Comparison of ENCODE assay signal across 16 mouse cellular contexts in the genomic region with DNA sequence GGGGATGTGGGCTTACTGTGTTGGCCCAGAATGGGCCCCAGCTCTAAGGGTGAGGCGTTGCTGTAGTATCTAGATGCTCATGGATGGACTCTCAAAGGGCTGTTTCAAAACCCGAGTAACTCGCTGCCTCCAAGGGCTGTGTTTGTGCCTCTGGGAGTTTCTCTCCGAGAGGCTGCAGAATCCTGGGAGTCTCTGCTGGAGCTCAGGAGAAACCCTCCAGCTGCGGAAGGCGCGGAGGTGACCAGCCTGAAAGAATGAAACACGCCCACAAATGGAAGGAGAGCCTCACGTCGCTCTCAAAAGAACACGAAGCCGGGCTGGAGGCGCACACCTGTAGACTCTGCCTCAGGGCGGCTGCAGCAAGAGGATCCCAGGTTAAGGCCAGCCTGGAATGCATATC.
DNase-seq lines count a peak whose midpoint lies in the region; ATAC-seq and TF ChIP-seq lines count a peak whose summit lies in the region.
"Had no signal": no experiment of that assay in that cellular context is flagged by ENCODE, and none has a peak within 500 bp of the region (broad histone marks: within the 10 kb centered on the region; RNA-seq: fewer than 3 reads in every experiment).

No protein-coding gene starts in this region.

- peak; percentile 63 for DNase-seq in forebrain, postnatal 0 days
- no peak for DNase-seq in forebrain, embryonic 11.5 days (ENCODE audit: low spot score)
- DNase-seq in lung, embryonic 14.5 days, result peak; percentile 47
- DNase-seq in lung, postnatal 10 days, result no peak
- DNase-seq in R1 (ENCODE audit: low read depth, low spot score), result peak; percentile 81
- DNase-seq in limb, embryonic 11.5 days (ENCODE audit: low spot score), result peak; percentile 60
- no peak for DNase-seq in gastrocnemius, postnatal 14 days
- no peak for DNase-seq in heart, adult 2 months
- DNase-seq: adrenal gland, postnatal 10 days; gastrocnemius, adult 2 months; kidney, postnatal 10 days; layer of hippocampus, postnatal 36 days had no signal

- no peak for TF ChIP-seq CTCF in forebrain, postnatal 0 days (IDR thresholded peaks at IDR 0.05; ENCODE audit: low read depth)
- no peak for TF ChIP-seq CTCF in lung, embryonic 14.5 days (IDR thresholded peaks at IDR 0.05; ENCODE audit: low read depth)
- no peak for TF ChIP-seq CTCF in heart, adult 2 months (IDR thresholded peaks at IDR 0.05)

- no peak overlapping the region for H3K4me3 ChIP-seq in forebrain, postnatal 0 days (ENCODE audit: low read depth, low read length)
- no peak overlapping the region for H3K4me3 ChIP-seq in forebrain, embryonic 11.5 days (ENCODE audit: low read depth, low read length)
- H3K4me3 ChIP-seq in lung, embryonic 14.5 days (ENCODE audit: low read depth, low read length), result peak overlapping the region; percentile 1; the same call in 1 of the 2 replicates
- no peak overlapping the region for H3K4me3 ChIP-seq in limb, embryonic 11.5 days (ENCODE audit: low read depth, low read length)
- no peak overlapping the region for H3K4me3 ChIP-seq in heart, adult 2 months
- H3K4me3 ChIP-seq: gastrocnemius, adult 2 months; limb, embryonic 15.5 days had no signal

- 4% methylated on average over 14 of the region's 14 CpGs for WGBS in forebrain, postnatal 0 days
- under 1% methylated on average over 14 of the region's 14 CpGs for WGBS in forebrain, embryonic 11.5 days
- 3% methylated on average over 14 of the region's 14 CpGs for WGBS in lung, embryonic 14.5 days
- 1% methylated on average over 14 of the region's 14 CpGs for WGBS in limb, embryonic 11.5 days
- WGBS in heart, adult 2 months, result 6% methylated on average over 14 of the region's 14 CpGs

- ATAC-seq in forebrain, postnatal 0 days, result no peak
- no peak for ATAC-seq in forebrain, embryonic 11.5 days (replicated peaks; ENCODE audit: low FRiP score)
- ATAC-seq in lung, embryonic 14.5 days (ENCODE audit: insufficient read depth), result no peak
- no peak for ATAC-seq in limb, embryonic 11.5 days (ENCODE audit: insufficient number of reproducible peaks, low FRiP score, low TSS enrichment, low read depth)
- ATAC-seq: lung, postnatal 0 days; Patski had no signal

- H3K4me2 ChIP-seq in forebrain, postnatal 0 days (ENCODE audit: low read depth), result no peak overlapping the region
- no peak overlapping the region for H3K4me2 ChIP-seq in forebrain, embryonic 11.5 days (ENCODE audit: low read depth, low read length, severe bottlenecking)
- H3K4me2 ChIP-seq in lung, embryonic 14.5 days, result 0 out of 2 replicates have a peak overlapping the region, but pooled peaks have one; percentile 10
- H3K4me2 ChIP-seq in limb, embryonic 11.5 days (ENCODE audit: low read depth, severe bottlenecking), result no peak overlapping the region
- H3K4me2 ChIP-seq: limb, embryonic 15.5 days had no signal

- intact Hi-C loops in gastrocnemius, postnatal 14 days (cut with DNase I; ENCODE audit: low total_unique reads), result no loop called here
- intact Hi-C loops in heart, adult 2 months (cut with DNase I), result no loop called here

- no peak for TF ChIP-seq EP300 in heart, adult 2 months (IDR thresholded peaks at IDR 0.05; ENCODE audit: insufficient read depth, low read depth, low read length)

- TF ChIP-seq POLR2A in heart, adult 2 months (IDR thresholded peaks at IDR 0.05; ENCODE audit: insufficient read depth, low read depth, low read length), result no peak

- H3K27ac ChIP-seq in forebrain, postnatal 0 days (ENCODE audit: low read depth, low read length), result no peak overlapping the region
- no peak overlapping the region for H3K27ac ChIP-seq in forebrain, embryonic 11.5 days (ENCODE audit: low read depth, low read length)
- no peak overlapping the region for H3K27ac ChIP-seq in lung, embryonic 14.5 days (ENCODE audit: low read depth)
- no peak overlapping the region for H3K27ac ChIP-seq in limb, embryonic 11.5 days (replicated peaks; ENCODE audit: low read depth, low read length)
- H3K27ac ChIP-seq in heart, adult 2 months, result no peak overlapping the region
- H3K27ac ChIP-seq: gastrocnemius, adult 2 months; heart, embryonic 15.5 days; limb, embryonic 15.5 days had no signal

- peaks cover 5% of the 10 kb centered on the region; the same call in 1 of the 2 replicates for H3K9me3 ChIP-seq in forebrain, postnatal 0 days (ENCODE audit: low read length)
- H3K9me3 ChIP-seq in forebrain, embryonic 11.5 days (ENCODE audit: control insufficient read depth, low read length), result no peaks in the 10 kb centered on the region
- H3K9me3 ChIP-seq in lung, embryonic 14.5 days (ENCODE audit: low read depth, low read length), result no peaks in the 10 kb centered on the region
- no peaks in the 10 kb centered on the region; the same call in 1 of the 2 replicates for H3K9me3 ChIP-seq in limb, embryonic 11.5 days (ENCODE audit: control insufficient read depth, low read length)
- H3K9me3 ChIP-seq: heart, embryonic 15.5 days; limb, embryonic 15.5 days had no signal

- H3K4me1 ChIP-seq in forebrain, postnatal 0 days (ENCODE audit: insufficient read depth), result no peaks in the 10 kb centered on the region
- peaks cover 25% of the 10 kb centered on the region for H3K4me1 ChIP-seq in forebrain, embryonic 11.5 days (replicated peaks; ENCODE audit: control insufficient read depth, insufficient read depth, low read length)
- H3K4me1 ChIP-seq in lung, embryonic 14.5 days (ENCODE audit: insufficient read depth), result peaks cover 5% of the 10 kb centered on the region; the same call in 1 of the 2 replicates
- peaks cover 31% of the 10 kb centered on the region for H3K4me1 ChIP-seq in limb, embryonic 11.5 days (ENCODE audit: control insufficient read depth, insufficient read depth, low read length)
- peaks cover 2% of the 10 kb centered on the region for H3K4me1 ChIP-seq in heart, adult 2 months (ENCODE audit: control insufficient read depth, insufficient read depth, low read length)

- H3K36me3 ChIP-seq in forebrain, postnatal 0 days (ENCODE audit: insufficient read depth), result no peaks in the 10 kb centered on the region
- no peaks in the 10 kb centered on the region for H3K36me3 ChIP-seq in forebrain, embryonic 11.5 days (ENCODE audit: control insufficient read depth, insufficient read depth, low read length)
- H3K36me3 ChIP-seq in lung, embryonic 14.5 days (ENCODE audit: insufficient read depth), result no peaks in the 10 kb centered on the region
- H3K36me3 ChIP-seq in limb, embryonic 11.5 days (ENCODE audit: control insufficient read depth, insufficient read depth, low read length), result no peaks in the 10 kb centered on the region
- H3K36me3 ChIP-seq in heart, adult 2 months (ENCODE audit: control insufficient read depth, insufficient read depth, low read length), result no peaks in the 10 kb centered on the region
- H3K36me3 ChIP-seq: heart, embryonic 15.5 days; limb, embryonic 15.5 days had no signal

- H3K79me2 ChIP-seq in heart, adult 2 months (replicated peaks; ENCODE audit: control insufficient read depth, insufficient read depth, low read length), result no peaks in the 10 kb centered on the region

- peaks cover 67% of the 10 kb centered on the region for H3K27me3 ChIP-seq in forebrain, postnatal 0 days (ENCODE audit: insufficient read depth, low read length)
- H3K27me3 ChIP-seq in forebrain, embryonic 11.5 days (ENCODE audit: control insufficient read depth, insufficient read depth, low read length), result peaks cover 85% of the 10 kb centered on the region
- peaks cover 94% of the 10 kb centered on the region for H3K27me3 ChIP-seq in lung, embryonic 14.5 days (ENCODE audit: insufficient read depth, low read length)
- H3K27me3 ChIP-seq in limb, embryonic 11.5 days (ENCODE audit: control insufficient read depth, insufficient read depth, low read length), result peaks cover 88% of the 10 kb centered on the region
- peaks cover 51% of the 10 kb centered on the region for H3K27me3 ChIP-seq in heart, adult 2 months (ENCODE audit: control insufficient read depth, insufficient read depth, low read length)
- H3K27me3 ChIP-seq: Patski had no signal

- no peak overlapping the region for H3K9ac ChIP-seq in forebrain, postnatal 0 days
- no peak overlapping the region for H3K9ac ChIP-seq in forebrain, embryonic 11.5 days (ENCODE audit: low read length)
- H3K9ac ChIP-seq in lung, embryonic 14.5 days, result no peak overlapping the region
- H3K9ac ChIP-seq in limb, embryonic 11.5 days (ENCODE audit: low read length), result no peak overlapping the region
- no peak overlapping the region for H3K9ac ChIP-seq in heart, adult 2 months (ENCODE audit: low read depth, low read length)
- H3K9ac ChIP-seq: heart, embryonic 15.5 days; limb, embryonic 15.5 days had no signal

Comparison
In these comparisons a context has a peak if more than half of its experiments do, and no peak if none do; other contexts are left out.
1. DNase-seq: peak in forebrain, postnatal 0 days (single experiment), lung, embryonic 14.5 days (single experiment), R1 (single experiment) and limb, embryonic 11.5 days (single experiment); none in forebrain, embryonic 11.5 days (single experiment), lung, postnatal 10 days (single experiment), gastrocnemius, postnatal 14 days (single experiment) and heart, adult 2 months (0 of 2).